Mouse (Mus musculus): Measurements from ENCODE around the gene Tipin. TPM values are rescaled to one million over a fixed set of nuclear protein-coding genes. Genes with fewer than 3 reads are reported as not detected.

The Tipin gene
- 56.3 and 66.2 TPM in 2 replicates for polyA plus RNA-seq (2015; fragmentation: Nextera tagmentation; extraction: Ambion mirVana)

- Histone ChIP-seq H3K4me3 (ENCODE audit: low read depth, low read length) (peak within 1 kb of the TSS; percentile 93), H3K27me3 (ENCODE audit: control insufficient read depth, insufficient read depth, low read depth, low read length) (no peaks in the 10 kb centered on the region), H3K36me3 (ENCODE audit: control insufficient read depth, insufficient read depth, low read length) (no peaks in the 10 kb centered on the region), H3K9ac (ENCODE audit: low read depth, low read length) (peak within 1 kb of the TSS; percentile 91), H3K4me2 (ENCODE audit: low read length) (peak within 1 kb of the TSS; percentile 74), H3K9me3 (replicated peaks; ENCODE audit: control insufficient read depth, low read length, poor library complexity, severe bottlenecking) (no peaks in the 10 kb centered on the region), H3K27ac (ENCODE audit: low read length) (peak within 1 kb of the TSS; percentile 85), H3K4me1 (ENCODE audit: control insufficient read depth, insufficient read depth, low read length) (peaks cover 9% of the 10 kb centered on the region)
- peak; percentile 97 for ATAC-seq
- 2% methylated on average over 46 of the region's 46 CpGs for WGBS
These were observed at the start of gene Tipin for GRCm38 (mm10) chr9:64281105-64281780. Gene Tipin (plus strand): TSS chr9:64281581.

- Histone ChIP-seq H3K4me2 (ENCODE audit: low read length) (no peak overlapping the region), H3K27ac (ENCODE audit: low read length) (no peak overlapping the region), H3K4me1 (ENCODE audit: control insufficient read depth, insufficient read depth, low read length) (peaks cover 4% of the 10 kb centered on the region; the same call in 1 of the 2 replicates), H3K27me3 (ENCODE audit: control insufficient read depth, insufficient read depth, low read depth, low read length) (no peaks in the 10 kb centered on the region), H3K9ac (ENCODE audit: low read depth, low read length) (no peak overlapping the region), H3K36me3 (ENCODE audit: control insufficient read depth, insufficient read depth, low read length) (no peaks in the 10 kb centered on the region), H3K9me3 (replicated peaks; ENCODE audit: control insufficient read depth, low read length, poor library complexity, severe bottlenecking) (no peaks in the 10 kb centered on the region), H3K4me3 (ENCODE audit: low read depth, low read length) (no peak overlapping the region)
- ATAC-seq, result no peak
- 82% methylated on average over 3 of the region's 3 CpGs for WGBS
These were observed 49.7 kb upstream of the Tipin start for GRCm38 (mm10) chr9:64231674-64232073.

GRCm38 (mm10) chr9:64232257-64232957 lies 49.0 kb upstream of the Tipin start:
- ATAC-seq, result no peak
- no peaks in the 10 kb centered on the region for H3K36me3 ChIP-seq (ENCODE audit: control insufficient read depth, insufficient read depth, low read length)
- 70% methylated on average over 9 of the region's 9 CpGs for WGBS
- no peak overlapping the region for H3K27ac ChIP-seq (ENCODE audit: low read length)
- no peak overlapping the region for H3K4me3 ChIP-seq (ENCODE audit: low read depth, low read length)
- H3K9ac ChIP-seq (ENCODE audit: low read depth, low read length), result no peak overlapping the region
- no peaks in the 10 kb centered on the region for H3K27me3 ChIP-seq (ENCODE audit: control insufficient read depth, insufficient read depth, low read depth, low read length)
- no peaks in the 10 kb centered on the region for H3K9me3 ChIP-seq (replicated peaks; ENCODE audit: control insufficient read depth, low read length, poor library complexity, severe bottlenecking)
- H3K4me1 ChIP-seq (ENCODE audit: control insufficient read depth, insufficient read depth, low read length), result peaks cover 4% of the 10 kb centered on the region; the same call in 1 of the 2 replicates
- no peak overlapping the region for H3K4me2 ChIP-seq (ENCODE audit: low read length)

GRCm38 (mm10) chr9:64233656-64234055 lies 47.7 kb upstream of the Tipin start:
- ATAC-seq, result no peak

GRCm38 (mm10) chr9:64234768-64235435 lies 46.5 kb upstream of the Tipin start, which contains the start of gene Uchl4:
Gene Uchl4 (plus strand): TSS chr9:64235201.
- H3K27ac ChIP-seq (ENCODE audit: low read length), result no peak within 1 kb of the TSS
- H3K4me3 ChIP-seq (ENCODE audit: low read depth, low read length), result no peak within 1 kb of the TSS
- no peaks in the 10 kb centered on the region for H3K9me3 ChIP-seq (replicated peaks; ENCODE audit: control insufficient read depth, low read length, poor library complexity, severe bottlenecking)
- no peak within 1 kb of the TSS for H3K4me2 ChIP-seq (ENCODE audit: low read length)
- no peak within 1 kb of the TSS for H3K9ac ChIP-seq (ENCODE audit: low read depth, low read length)
- WGBS, result 93% methylated on average over 8 of the region's 8 CpGs
- H3K4me1 ChIP-seq (ENCODE audit: control insufficient read depth, insufficient read depth, low read length), result peaks cover 4% of the 10 kb centered on the region; the same call in 1 of the 2 replicates
- no peaks in the 10 kb centered on the region for H3K36me3 ChIP-seq (ENCODE audit: control insufficient read depth, insufficient read depth, low read length)
- ATAC-seq, result no peak
- H3K27me3 ChIP-seq (ENCODE audit: control insufficient read depth, insufficient read depth, low read depth, low read length), result no peaks in the 10 kb centered on the region

More at GRCm38 (mm10) chr9:64233656-64234055, 47.7 kb upstream of the Tipin start:
- Histone ChIP-seq H3K4me1 (ENCODE audit: control insufficient read depth, insufficient read depth, low read length) (peaks cover 4% of the 10 kb centered on the region; the same call in 1 of the 2 replicates), H3K4me2 (ENCODE audit: low read length) (no peak overlapping the region), H3K36me3 (ENCODE audit: control insufficient read depth, insufficient read depth, low read length) (no peaks in the 10 kb centered on the region), H3K4me3 (ENCODE audit: low read depth, low read length) (no peak overlapping the region), H3K9ac (ENCODE audit: low read depth, low read length) (no peak overlapping the region), H3K9me3 (replicated peaks; ENCODE audit: control insufficient read depth, low read length, poor library complexity, severe bottlenecking) (no peaks in the 10 kb centered on the region), H3K27ac (ENCODE audit: low read length) (no peak overlapping the region), H3K27me3 (ENCODE audit: control insufficient read depth, insufficient read depth, low read depth, low read length) (no peaks in the 10 kb centered on the region)
- WGBS, result 54% methylated on average over 5 of the region's 5 CpGs

GRCm38 (mm10) chr9:64236056-64236455 lies 45.3 kb upstream of the Tipin start:
- Histone ChIP-seq H3K27me3 (ENCODE audit: control insufficient read depth, insufficient read depth, low read depth, low read length) (no peaks in the 10 kb centered on the region), H3K4me2 (ENCODE audit: low read length) (no peak overlapping the region), H3K27ac (ENCODE audit: low read length) (no peak overlapping the region), H3K9ac (ENCODE audit: low read depth, low read length) (no peak overlapping the region), H3K9me3 (replicated peaks; ENCODE audit: control insufficient read depth, low read length, poor library complexity, severe bottlenecking) (no peaks in the 10 kb centered on the region), H3K4me1 (ENCODE audit: control insufficient read depth, insufficient read depth, low read length) (peaks cover 4% of the 10 kb centered on the region), H3K36me3 (ENCODE audit: control insufficient read depth, insufficient read depth, low read length) (no peaks in the 10 kb centered on the region), H3K4me3 (ENCODE audit: low read depth, low read length) (no peak overlapping the region)
- WGBS, result 97% methylated on average over 7 of the region's 7 CpGs
- ATAC-seq, result no peak

- Histone ChIP-seq H3K27me3 (ENCODE audit: control insufficient read depth, insufficient read depth, low read depth, low read length) (no peaks in the 10 kb centered on the region), H3K9ac (ENCODE audit: low read depth, low read length) (no peak overlapping the region), H3K27ac (ENCODE audit: low read length) (no peak overlapping the region), H3K36me3 (ENCODE audit: control insufficient read depth, insufficient read depth, low read length) (no peaks in the 10 kb centered on the region), H3K9me3 (replicated peaks; ENCODE audit: control insufficient read depth, low read length, poor library complexity, severe bottlenecking) (no peaks in the 10 kb centered on the region), H3K4me3 (ENCODE audit: low read depth, low read length) (no peak overlapping the region), H3K4me2 (ENCODE audit: low read length) (no peak overlapping the region), H3K4me1 (ENCODE audit: control insufficient read depth, insufficient read depth, low read length) (peaks cover 3% of the 10 kb centered on the region; the same call in 1 of the 2 replicates)
- no peak for ATAC-seq
- 57% methylated on average over 2 of the region's 2 CpGs for WGBS
These were observed 41.3 kb upstream of the Tipin start for GRCm38 (mm10) chr9:64240116-64240515.

GRCm38 (mm10) chr9:64240681-64241080 lies 40.7 kb upstream of the Tipin start:
- Histone ChIP-seq H3K4me1 (ENCODE audit: control insufficient read depth, insufficient read depth, low read length) (peaks cover 3% of the 10 kb centered on the region; the same call in 1 of the 2 replicates), H3K9me3 (replicated peaks; ENCODE audit: control insufficient read depth, low read length, poor library complexity, severe bottlenecking) (no peaks in the 10 kb centered on the region), H3K9ac (ENCODE audit: low read depth, low read length) (no peak overlapping the region), H3K27me3 (ENCODE audit: control insufficient read depth, insufficient read depth, low read depth, low read length) (no peaks in the 10 kb centered on the region), H3K4me2 (ENCODE audit: low read length) (no peak overlapping the region), H3K4me3 (ENCODE audit: low read depth, low read length) (no peak overlapping the region), H3K36me3 (ENCODE audit: control insufficient read depth, insufficient read depth, low read length) (no peaks in the 10 kb centered on the region), H3K27ac (ENCODE audit: low read length) (no peak overlapping the region)
- no peak for ATAC-seq
- WGBS, result 65% methylated on average over 8 of the region's 8 CpGs
